Mouse (Mus musculus): ENCODE data around the gene Nit1. TPM values are rescaled to one million over a fixed set of nuclear protein-coding genes. Genes with fewer than 3 reads are reported as not detected.

Nit1 gene
- 46.4 and 55.9 TPM in 2 replicates for polyA plus RNA-seq (2012; rRNA removed)

GRCm38 (mm10) chr1:171345225-171346094 is at the start of gene Nit1, which contains the start of gene Pfdn2:
Gene Nit1, minus strand, starts transcription at chr1:171345646.
Gene Pfdn2, plus strand, starts transcription at chr1:171345670.

GRCm38 (mm10) chr1:171388376-171389102 is 43.1 kb upstream of the Nit1 start, which contains the start of gene Arhgap30:
Gene Arhgap30, plus strand, starts transcription at chr1:171388954.

GRCm38 (mm10) chr1:171369845-171370556 is 24.6 kb upstream of the Nit1 start, which contains the start of gene Nectin4:
Gene Nectin4, plus strand, starts transcription at chr1:171370099.

GRCm38 (mm10) chr1:171360656-171361055 is 15.2 kb upstream of the Nit1 start, which contains the start of gene Klhdc9:
Gene Klhdc9, minus strand, starts transcription at chr1:171360798.

GRCm38 (mm10) chr1:171328839-171329432 is 16.5 kb downstream of the Nit1 start, which contains the start of gene Dedd:
Gene Dedd, plus strand, starts transcription at chr1:171329145.

GRCm38 (mm10) chr1:171294298-171295062 is 51.0 kb downstream of the Nit1 start, which contains the start of gene Ufc1:
Gene Ufc1, minus strand, starts transcription at chr1:171295024.

Other genes starting within 250 kb of the Nit1 start
- gene Cfap126, start 231.7 kb downstream of the Nit1 start, polyA plus RNA-seq (2012; rRNA removed), result 22.2 and 34.8 TPM in 2 replicates
- 122 and 172 TPM in 2 replicates for gene Sdhc, start 195.0 kb downstream of the Nit1 start, polyA plus RNA-seq (2012; rRNA removed)
- gene Mpz, start 194.9 kb downstream of the Nit1 start, polyA plus RNA-seq (2012; rRNA removed), result 0.94 and 1.6 TPM in 2 replicates
- 46.5 and 111 TPM in 2 replicates for gene Pcp4l1, start 149.4 kb downstream of the Nit1 start, polyA plus RNA-seq (2012; rRNA removed)
- 0.12 and 0.35 TPM in 2 replicates for gene Nr1i3, start 131.7 kb downstream of the Nit1 start, polyA plus RNA-seq (2012; rRNA removed)
- gene Tomm40l, start 123.1 kb downstream of the Nit1 start, polyA plus RNA-seq (2012; rRNA removed), result 29.2 and 35.2 TPM in 2 replicates
- gene Apoa2, start 120.6 kb downstream of the Nit1 start, polyA plus RNA-seq (2012; rRNA removed), result 3.0 and 21.2 TPM in 2 replicates
- 66.5 and 67.8 TPM in 2 replicates for gene Fcer1g, start 111.3 kb downstream of the Nit1 start, polyA plus RNA-seq (2012; rRNA removed)
- 24.2 and 26.9 TPM in 2 replicates for gene Adamts4, start 95.2 kb downstream of the Nit1 start, polyA plus RNA-seq (2012; rRNA removed)
- gene Ndufs2, start 94.3 kb downstream of the Nit1 start, polyA plus RNA-seq (2012; rRNA removed), result 116 and 119 TPM in 2 replicates
- gene B4galt3, start 75.3 kb downstream of the Nit1 start, polyA plus RNA-seq (2012; rRNA removed), result 90.9 and 109 TPM in 2 replicates
- 65.2 and 73.2 TPM in 2 replicates for gene Ppox, start 64.5 kb downstream of the Nit1 start, polyA plus RNA-seq (2012; rRNA removed)
- 70.8 and 77.9 TPM in 2 replicates for gene Usp21, start 57.7 kb downstream of the Nit1 start, polyA plus RNA-seq (2012; rRNA removed)
- 12.1 and 13.5 TPM in 2 replicates for gene Ufc1, start 50.6 kb downstream of the Nit1 start, polyA plus RNA-seq (2012; rRNA removed)
- gene Dedd, start 16.5 kb downstream of the Nit1 start, polyA plus RNA-seq (2012; rRNA removed), result 41.8 and 54.8 TPM in 2 replicates
- gene Pfdn2, start within 50 bp of the Nit1 start, polyA plus RNA-seq (2012; rRNA removed), result 7.0 and 13.1 TPM in 2 replicates
- 4.5 and 5.9 TPM in 2 replicates for gene Klhdc9, start 15.2 kb upstream of the Nit1 start, polyA plus RNA-seq (2012; rRNA removed)
- gene Nectin4, start 24.5 kb upstream of the Nit1 start, polyA plus RNA-seq (2012; rRNA removed), result 4.7 and 5.7 TPM in 2 replicates
- gene Arhgap30, start 43.3 kb upstream of the Nit1 start, polyA plus RNA-seq (2012; rRNA removed), result 2.8 TPM in 2 replicates
- gene Usf1, start 65.7 kb upstream of the Nit1 start, polyA plus RNA-seq (2012; rRNA removed), result 142 and 162 TPM in 2 replicates
- 0.76 and 1.2 TPM in 2 replicates for gene Tstd1, start 73.2 kb upstream of the Nit1 start, polyA plus RNA-seq (2012; rRNA removed)
- gene F11r, start 91.9 kb upstream of the Nit1 start, polyA plus RNA-seq (2012; rRNA removed), result 63.7 and 67.6 TPM in 2 replicates
- 5.7 and 6.1 TPM in 2 replicates for gene Alyref2, start 157.8 kb upstream of the Nit1 start, polyA plus RNA-seq (2012; rRNA removed)
- 0.96 and 2.1 TPM in 2 replicates for gene Itln1, start 189.6 kb upstream of the Nit1 start, polyA plus RNA-seq (2012; rRNA removed)
- gene Cd244a, start 213.5 kb upstream of the Nit1 start, polyA plus RNA-seq (2012; rRNA removed), result 0.40 and 0.47 TPM in 2 replicates